Mouse (Mus musculus) stomach, embryonic 16.5 days (tissue): ENCODE data around the gene Fau. TPM values are rescaled to one million over a fixed set of nuclear protein-coding genes. Genes with fewer than 3 reads are reported as not detected.

Experiments used
- ATAC-seq: fragments of 200-750 bp; cut with Nextera tagmentation; 2 replicates; pipeline ENCODE4 v1.8.0; 2017; ENCODE audit warnings: moderate number of reproducible peaks, moderate TSS enrichment; ENCODE audit not compliant: insufficient read depth, low FRiP score
- H3K27ac ChIP-seq: fragments of 300-500 bp; sonication (generic); 2 replicates; pipeline ENCODE4 v1.5.1; 2014; ENCODE audit warnings: low read length
- H3K27me3 ChIP-seq: fragments of 300-500 bp; sonication (generic); 2 replicates; pipeline ENCODE4 v1.6.1; 2014; ENCODE audit warnings: low read length, control low read depth, mixed read lengths; ENCODE audit not compliant: control insufficient read depth, insufficient read depth
- H3K36me3 ChIP-seq: fragments of 300-500 bp; sonication (generic); 2 replicates; pipeline ENCODE4 v1.6.1; 2014; ENCODE audit warnings: low read length; ENCODE audit not compliant: control insufficient read depth, insufficient read depth
- H3K4me1 ChIP-seq: fragments of 300-500 bp; sonication (generic); 2 replicates; pipeline ENCODE4 v1.6.1; 2014; ENCODE audit warnings: low read length, control low read depth, mixed read lengths; ENCODE audit not compliant: control insufficient read depth, insufficient read depth
- H3K4me2 ChIP-seq: fragments of 300-500 bp; sonication (generic); 2 replicates; pipeline ENCODE4 v1.6.1; 2014; ENCODE audit warnings: low read depth, low read length, mixed read lengths
- H3K4me3 ChIP-seq: fragments of 300-500 bp; sonication (generic); replicated peaks from 2 replicates; pipeline ENCODE4 v1.5.1; 2014; ENCODE audit warnings: mild to moderate bottlenecking, low read length
- H3K9ac ChIP-seq: fragments of 300-500 bp; sonication (generic); 2 replicates; pipeline ENCODE4 v1.6.1; 2014; ENCODE audit warnings: low read length
- H3K9me3 ChIP-seq: fragments of 300-500 bp; sonication (generic); replicated peaks from 2 replicates; pipeline ENCODE4 v1.6.1; 2016; ENCODE audit warnings: low read length, control low read depth; ENCODE audit not compliant: control insufficient read depth
- WGBS: fragments of 180-500 bp; shearing (Covaris S2); extraction: QIAGEN DNeasy Blood & Tissue Kit; methylation state at CpG from one replicate; pipeline ENCODE4 v1.1.7; 2014; 5-methylcytosine and 5-hydroxymethylcytosine counted together
- polyA plus RNA-seq: library from polyadenylated mRNA; unstranded; fragments of >200 nt; fragmentation: Nextera tagmentation; extraction: Ambion mirVana; gene quantifications from 2 replicates; pipeline ENCODE4 v1.2.1, GENCODE M21; 2015

The Fau gene
- 635 and 729 TPM in 2 replicates for polyA plus RNA-seq

GRCm38 (mm10) chr19:6057313-6058096 lies at the start of gene Fau, which contains the start of gene Mrpl49:
Gene Fau (plus strand): TSS chr19:6057844.
Gene Mrpl49 (minus strand): TSS chr19:6057785.
- H3K4me3 ChIP-seq: peak within 1 kb of the TSS; percentile 83
- peak; percentile 93 for ATAC-seq
- peaks cover 21% of the 10 kb centered on the region for H3K36me3 ChIP-seq
- H3K27ac ChIP-seq: peak within 1 kb of the TSS; percentile 74
- H3K27me3 ChIP-seq: no peaks in the 10 kb centered on the region
- peak within 1 kb of the TSS; percentile 85 for H3K4me2 ChIP-seq
- H3K9ac ChIP-seq: peak within 1 kb of the TSS; percentile 93
- peaks cover 24% of the 10 kb centered on the region for H3K4me1 ChIP-seq
- H3K9me3 ChIP-seq: no peaks in the 10 kb centered on the region
- WGBS: under 1% methylated on average over 60 of the region's 63 CpGs

GRCm38 (mm10) chr19:6009137-6009536 lies 48.5 kb upstream of the Fau start:
- Histone ChIP-seq H3K4me2 (no peak overlapping the region), H3K4me1 (peaks cover 3% of the 10 kb centered on the region; the same call in 1 of the 2 replicates), H3K27me3 (no peaks in the 10 kb centered on the region), H3K27ac (no peak overlapping the region), H3K4me3 (no peak overlapping the region), H3K9ac (no peak overlapping the region), H3K36me3 (no peaks in the 10 kb centered on the region), H3K9me3 (no peaks in the 10 kb centered on the region)
- no peak for ATAC-seq
- 81% methylated on average over 8 of the region's 8 CpGs for WGBS

- Histone ChIP-seq H3K4me3 (peak overlapping the region; percentile 60), H3K27ac (no peak overlapping the region), H3K9ac (no peak overlapping the region; the same call in none of the 2 replicates), H3K27me3 (0 out of 2 replicates have a peak, but pooled peaks cover 4% of the 10 kb centered on the region), H3K4me2 (peak overlapping the region; percentile 67), H3K36me3 (no peaks in the 10 kb centered on the region), H3K9me3 (no peaks in the 10 kb centered on the region), H3K4me1 (peaks cover 12% of the 10 kb centered on the region)
- 85% methylated on average over 10 of the region's 10 CpGs for WGBS
- no peak for ATAC-seq
Measured at GRCm38 (mm10) chr19:6013691-6014090, 44.0 kb upstream of the Fau start.

- H3K36me3 ChIP-seq: no peaks in the 10 kb centered on the region
- peak overlapping the region; percentile 67 for H3K4me2 ChIP-seq
- peak overlapping the region; percentile 60 for H3K27ac ChIP-seq
- peaks cover 12% of the 10 kb centered on the region for H3K4me1 ChIP-seq
- peak overlapping the region; percentile 76 for H3K9ac ChIP-seq
- no peaks in the 10 kb centered on the region for H3K9me3 ChIP-seq
- WGBS: 2% methylated on average over 16 of the region's 18 CpGs
- 0 out of 2 replicates have a peak, but pooled peaks cover 4% of the 10 kb centered on the region for H3K27me3 ChIP-seq
- peak overlapping the region; percentile 60 for H3K4me3 ChIP-seq
- ATAC-seq: peak; percentile 85
Measured at GRCm38 (mm10) chr19:6014991-6015510, 42.6 kb upstream of the Fau start.

- Histone ChIP-seq H3K9ac (peak within 1 kb of the TSS; percentile 76), H3K4me3 (peak within 1 kb of the TSS; percentile 60), H3K36me3 (no peaks in the 10 kb centered on the region), H3K27ac (peak within 1 kb of the TSS; percentile 60), H3K4me2 (peak within 1 kb of the TSS; percentile 67), H3K27me3 (0 out of 2 replicates have a peak, but pooled peaks cover 4% of the 10 kb centered on the region), H3K9me3 (no peaks in the 10 kb centered on the region), H3K4me1 (peaks cover 12% of the 10 kb centered on the region)
- ATAC-seq: peak; percentile 79
- 4% methylated on average over 40 of the region's 40 CpGs for WGBS
Measured at GRCm38 (mm10) chr19:6015511-6016315, 41.9 kb upstream of the Fau start, which contains the start of gene Capn1. Gene Capn1 (minus strand): TSS chr19:6015897.

GRCm38 (mm10) chr19:6016532-6016931 lies 41.1 kb upstream of the Fau start:
- no peak for ATAC-seq
- peak overlapping the region; percentile 67 for H3K4me2 ChIP-seq

GRCm38 (mm10) chr19:6018142-6019089 lies 39.2 kb upstream of the Fau start:
- Histone ChIP-seq H3K4me3 (no peak overlapping the region), H3K9me3 (no peaks in the 10 kb centered on the region), H3K4me1 (peaks cover 12% of the 10 kb centered on the region), H3K27ac (no peak overlapping the region), H3K9ac (no peak overlapping the region), H3K27me3 (0 out of 2 replicates have a peak, but pooled peaks cover 4% of the 10 kb centered on the region), H3K4me2 (no peak overlapping the region), H3K36me3 (no peaks in the 10 kb centered on the region)
- no peak for ATAC-seq
- 33% methylated on average over 15 of the region's 15 CpGs for WGBS

More at GRCm38 (mm10) chr19:6016532-6016931, 41.1 kb upstream of the Fau start:
- 47% methylated on average over 7 of the region's 7 CpGs for WGBS
- no peak overlapping the region for H3K9ac ChIP-seq
- H3K4me1 ChIP-seq: peaks cover 12% of the 10 kb centered on the region
- H3K27ac ChIP-seq: no peak overlapping the region
- 0 out of 2 replicates have a peak, but pooled peaks cover 4% of the 10 kb centered on the region for H3K27me3 ChIP-seq
- H3K4me3 ChIP-seq: peak overlapping the region; percentile 60; the same call in 1 of the 2 replicates
- H3K9me3 ChIP-seq: no peaks in the 10 kb centered on the region
- H3K36me3 ChIP-seq: no peaks in the 10 kb centered on the region

GRCm38 (mm10) chr19:6020276-6020675 lies 37.4 kb upstream of the Fau start:
- 43% methylated on average over 3 of the region's 3 CpGs for WGBS
- H3K4me3 ChIP-seq: no peak overlapping the region
- H3K4me1 ChIP-seq: 0 out of 2 replicates have a peak, but pooled peaks cover 3% of the 10 kb centered on the region
- H3K9me3 ChIP-seq: no peaks in the 10 kb centered on the region
- no peak overlapping the region for H3K4me2 ChIP-seq
- H3K27ac ChIP-seq: no peak overlapping the region
- ATAC-seq: no peak
- no peak overlapping the region for H3K9ac ChIP-seq
- no peaks in the 10 kb centered on the region for H3K36me3 ChIP-seq
- 0 out of 2 replicates have a peak, but pooled peaks cover 4% of the 10 kb centered on the region for H3K27me3 ChIP-seq
